Mouse (Mus musculus) CH12.LX (cell line): Measurements from ENCODE around the gene Gm10638. TPM values are rescaled to one million over a fixed set of nuclear protein-coding genes. Genes with fewer than 3 reads are reported as not detected.

Source experiments
- DNase-seq: peaks from one replicate; pipeline ENCODE4 v3.0.0-alpha.2; 2013; ENCODE audit errors: extremely low read depth
- H3K27ac ChIP-seq: 2 replicates; pipeline ENCODE4 v1.5.1; 2012; ENCODE audit warnings: low read depth, mild to moderate bottlenecking, control low read depth, moderate library complexity; ENCODE audit not compliant: insufficient read depth
- H3K27me3 ChIP-seq: replicated peaks from 2 replicates; pipeline ENCODE3; 2012; ENCODE audit warnings: inconsistent platforms
- H3K36me3 ChIP-seq, 2 experiments: replicated peaks in 1 of 2; 2 replicates each; pipeline versions ENCODE3 to v1.6.1; 2012; ENCODE audit warnings: inconsistent platforms in 1 of 2, low read length in 1 of 2, mild to moderate bottlenecking in 1 of 2, mixed read lengths in 1 of 2, moderate library complexity in 1 of 2; ENCODE audit not compliant: control insufficient read depth in 1 of 2, insufficient read depth in 1 of 2
- H3K4me1 ChIP-seq, 2 experiments: 2 replicates each; pipeline ENCODE4 v1.6.1; 2012; ENCODE audit warnings: inconsistent platforms in 1 of 2, moderate library complexity in 1 of 2; ENCODE audit not compliant: insufficient read depth in 2 of 2, control insufficient read depth in 1 of 2
- H3K4me2 ChIP-seq: 2 replicates; pipeline ENCODE4 v1.6.1; 2012; ENCODE audit warnings: low read depth, mild to moderate bottlenecking, control low read depth; ENCODE audit not compliant: poor library complexity, insufficient read depth, severe bottlenecking
- H3K4me3 ChIP-seq, 3 experiments: fragments of 150-350 bp in 1 of 3; sonication (generic) in 1 of 3; replicated peaks in 1 of 3; 2 replicates each; pipeline versions ENCODE3 to v1.5.1; 2011 to 2012; ENCODE audit warnings: low read depth in 2 of 3, low read length in 2 of 3, mild to moderate bottlenecking in 2 of 3, moderate library complexity in 2 of 3, control low read depth in 1 of 3, improper control_type of control experiment in 1 of 3, inconsistent platforms in 1 of 3, mixed read lengths in 1 of 3; ENCODE audit not compliant: poor library complexity in 1 of 3
- H3K79me2 ChIP-seq: replicated peaks from 2 replicates; pipeline ENCODE4 v1.6.1; 2012; ENCODE audit warnings: mild to moderate bottlenecking, moderate library complexity; ENCODE audit not compliant: control insufficient read depth, poor library complexity, insufficient read depth, severe bottlenecking; ENCODE audit errors: extremely low read depth
- H3K9ac ChIP-seq: 2 replicates; pipeline ENCODE4 v1.6.1; 2012; ENCODE audit warnings: low read depth, mild to moderate bottlenecking, control low read depth, moderate library complexity; ENCODE audit not compliant: insufficient read depth
- H3K9me3 ChIP-seq: replicated peaks from 2 replicates; pipeline ENCODE3; 2012; ENCODE audit warnings: low read length, inconsistent platforms, mixed read lengths
- BHLHE40 ChIP-seq: IDR thresholded peaks from 2 replicates; pipeline ENCODE4 v1.6.1; 2011; ENCODE audit warnings: mild to moderate bottlenecking, low read depth, low read length, improper control_type of control experiment
- CHD1 ChIP-seq: IDR thresholded peaks from 2 replicates; pipeline ENCODE4 v1.6.1; 2012; ENCODE audit warnings: low read depth, low read length, improper control_type of control experiment, inconsistent platforms
- CHD2 ChIP-seq: IDR thresholded peaks from 2 replicates; pipeline ENCODE4 v1.6.1; 2011; ENCODE audit warnings: low read length, improper control_type of control experiment
- ELF1 ChIP-seq: IDR thresholded peaks from 2 replicates; pipeline ENCODE4 v1.6.1; 2014; ENCODE audit warnings: low read depth, mild to moderate bottlenecking, inconsistent platforms, low read length, improper control_type of control experiment
- IRF4 ChIP-seq: IDR thresholded peaks from 2 replicates; pipeline ENCODE4 v1.6.1; 2014; ENCODE audit warnings: low read depth, mild to moderate bottlenecking, inconsistent platforms, low read length, improper control_type of control experiment
- MAZ ChIP-seq: IDR thresholded peaks from 2 replicates; pipeline ENCODE4 v1.6.1; 2012; ENCODE audit warnings: low read depth, mild to moderate bottlenecking, inconsistent platforms, low read length, improper control_type of control experiment, moderate library complexity
- TCF12 ChIP-seq: IDR thresholded peaks from 2 replicates; pipeline ENCODE4 v1.6.1; 2014; ENCODE audit warnings: low read depth, mild to moderate bottlenecking, inconsistent platforms, low read length, improper control_type of control experiment
- UBTF ChIP-seq: IDR thresholded peaks from 2 replicates; pipeline ENCODE4 v1.6.1; 2012; ENCODE audit warnings: low read depth, mild to moderate bottlenecking, inconsistent platforms, low read length, improper control_type of control experiment, moderate library complexity
- USF1 ChIP-seq: IDR thresholded peaks from 2 replicates; pipeline ENCODE4 v1.6.1; 2014; ENCODE audit warnings: low read depth, mild to moderate bottlenecking, inconsistent platforms, low read length, improper control_type of control experiment
- ZKSCAN1 ChIP-seq: IDR thresholded peaks from 2 replicates; pipeline ENCODE4 v1.6.1; 2012; ENCODE audit warnings: low read depth, inconsistent platforms, low read length, improper control_type of control experiment, borderline replicate concordance
- dilution Hi-C: fragments of 300-500 bp; cut with MboI; formaldehyde crosslinking; loops from 2 replicates; pipeline ENCODE4 v1.14.3; 2020; ENCODE audit warnings: low sequenced_read_pairs; ENCODE audit not compliant: extremely low pct_unique_long_range_greater_than_20kb, extremely low pct_ligation_motif_present
- in situ Hi-C: fragments of 300-500 bp; cut with MboI; formaldehyde crosslinking; loops from 3 replicates; pipeline ENCODE4 v1.14.3; 2019; ENCODE audit warnings: low sequenced_read_pairs, low pct_ligation_motif_present, low pct_unique_long_range_greater_than_20kb, mixed read lengths
- polyA plus RNA-seq: library from polyadenylated mRNA; unstranded; fragments of >175 nt; gene quantifications from 2 replicates; pipeline ENCODE4 v1.2.1, GENCODE M21; 2012; ENCODE audit warnings: low read depth; ENCODE audit not compliant: insufficient read length
- total RNA-seq, 2 experiments: library from RNA; depleted of rRNA; stranded (reverse); fragments of 300-350 nt in 1 of 2; fragments of >200 nt in 1 of 2; gene quantifications; 2 replicates each; pipeline ENCODE4 v1.2.3; 2012 to 2014

The Gm10638 gene
- total and polyA plus RNA-seq, 3 experiments = 0.13 TPM; not detected in 2

GRCm38 (mm10) chr8:86794716-86795115 is 49.2 kb downstream of the Gm10638 start:
- TF ChIP-seq UBTF = no peak
- TF ChIP-seq ZKSCAN1 = no peak
- no peak for TF ChIP-seq BHLHE40
- TF ChIP-seq TCF12 = no peak
- no peak for TF ChIP-seq IRF4
- no peak for TF ChIP-seq USF1
- TF ChIP-seq ELF1 = no peak
- no peak for TF ChIP-seq CHD2
- TF ChIP-seq MAZ = no peak
- TF ChIP-seq CHD1 = no peak
- Histone ChIP-seq H3K4me2 (no peak overlapping the region), H3K9me3 (no peaks in the 10 kb centered on the region), H3K36me3 (no peaks in the 10 kb centered on the region), H3K4me1 (peaks cover 0 to 21% of the 10 kb centered on the region in 2 experiments; a peak in 2 of 4 replicates), H3K9ac (no peak overlapping the region), H3K4me3 (no peak overlapping the region), H3K27me3 (no peaks in the 10 kb centered on the region), H3K79me2 (no peaks in the 10 kb centered on the region), H3K27ac (no peak overlapping the region)
- no peak for DNase-seq
- dilution Hi-C loops (no loop called here), in situ Hi-C loops (loop anchor here (10.0 kb wide), 1 partner anchor 110 kb away; no protein-coding TSS in a partner anchor)

Other genes with a start within 250 kb of the Gm10638 start
- gene Abcc12, start 165.0 kb upstream of the Gm10638 start, total RNA-seq (2012; rRNA removed) = not detected in 2 replicates
- not detected in 2 replicates for gene Abcc12, start 165.0 kb upstream of the Gm10638 start, total RNA-seq (2014; rRNA removed)
- not detected in 2 replicates for gene Abcc12, start 165.0 kb upstream of the Gm10638 start, polyA plus RNA-seq
- 26.4 and 28.5 TPM in 2 replicates for gene Lonp2, start 121.7 kb upstream of the Gm10638 start, total RNA-seq (2012; rRNA removed)
- 24.6 and 25.6 TPM in 2 replicates for gene Lonp2, start 121.7 kb upstream of the Gm10638 start, total RNA-seq (2014; rRNA removed)
- gene Lonp2, start 121.7 kb upstream of the Gm10638 start, polyA plus RNA-seq = 26.9 and 27.8 TPM in 2 replicates
- gene Siah1a, start 235 bp downstream of the Gm10638 start, total RNA-seq (2012; rRNA removed) = 5.1 and 5.9 TPM in 2 replicates
- 11.1 and 12.2 TPM in 2 replicates for gene Siah1a, start 235 bp downstream of the Gm10638 start, total RNA-seq (2014; rRNA removed)
- 7.0 and 8.0 TPM in 2 replicates for gene Siah1a, start 235 bp downstream of the Gm10638 start, polyA plus RNA-seq
- 12.8 and 12.9 TPM in 2 replicates for gene N4bp1, start 139.6 kb downstream of the Gm10638 start, total RNA-seq (2012; rRNA removed)
- 12.2 and 12.3 TPM in 2 replicates for gene N4bp1, start 139.6 kb downstream of the Gm10638 start, total RNA-seq (2014; rRNA removed)
- 14.0 and 15.6 TPM in 2 replicates for gene N4bp1, start 139.6 kb downstream of the Gm10638 start, polyA plus RNA-seq